Mouse (Mus musculus) ovary, postnatal 10 days (tissue): ENCODE data around the gene Chtop.

ENCODE experiments used
- DNase-seq: peaks from one replicate; pipeline ENCODE4 v3.0.0; 2022; ENCODE audit warnings: low spot score

The Chtop gene

DNA sequence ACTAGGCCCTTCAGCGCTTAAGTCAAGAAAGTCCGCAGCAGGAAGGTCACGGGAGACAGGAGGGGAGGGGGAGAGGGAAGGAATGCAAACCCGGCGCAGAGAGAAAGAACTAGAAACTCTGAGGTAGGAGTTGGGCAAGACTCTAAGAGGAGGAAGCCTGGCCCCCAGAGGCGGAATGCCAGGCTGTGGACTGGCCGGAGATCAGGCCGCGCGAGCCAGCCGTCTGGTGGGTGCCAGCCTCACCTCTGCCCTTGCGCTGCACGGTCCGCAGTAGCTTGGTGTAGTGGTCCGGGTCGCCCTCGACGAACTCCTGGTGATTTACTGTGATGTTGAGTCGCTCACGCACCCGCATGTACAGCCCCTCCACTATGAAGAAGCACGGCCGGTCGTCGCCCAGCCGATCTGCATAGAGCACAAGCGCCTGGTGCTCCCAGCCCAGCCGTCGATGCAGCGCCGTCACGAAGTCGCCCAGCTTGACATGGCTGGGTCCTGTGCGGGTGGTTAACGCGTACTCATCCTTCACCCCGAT, 44.7 kb downstream of the Chtop start:
- DNase-seq, result no peak

DNA sequence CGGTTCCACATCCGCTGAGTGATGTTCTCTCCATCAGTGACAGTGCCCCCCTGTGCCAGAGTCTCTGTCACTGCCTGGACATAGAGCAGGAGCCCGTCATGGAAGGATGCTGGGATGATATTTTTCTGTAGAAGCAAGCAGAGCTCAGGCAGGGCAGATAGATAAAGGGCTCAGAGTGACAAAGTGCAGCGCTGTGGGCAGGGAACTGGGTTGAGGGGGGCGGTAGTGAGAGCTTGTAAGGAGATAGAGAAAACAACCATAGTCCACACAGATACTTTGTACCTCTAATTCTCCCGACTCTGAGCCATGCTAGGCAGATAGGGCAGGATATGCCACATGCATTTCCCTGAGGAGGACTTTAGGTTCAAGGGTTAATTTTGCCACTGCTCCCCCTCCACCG, 46.7 kb downstream of the Chtop start:
- DNase-seq, result no peak

- DNase-seq, result no peak
These were observed 47.4 kb downstream of the Chtop start for GRCm38 (mm10) chr3:90461935-90462334.

DNA sequence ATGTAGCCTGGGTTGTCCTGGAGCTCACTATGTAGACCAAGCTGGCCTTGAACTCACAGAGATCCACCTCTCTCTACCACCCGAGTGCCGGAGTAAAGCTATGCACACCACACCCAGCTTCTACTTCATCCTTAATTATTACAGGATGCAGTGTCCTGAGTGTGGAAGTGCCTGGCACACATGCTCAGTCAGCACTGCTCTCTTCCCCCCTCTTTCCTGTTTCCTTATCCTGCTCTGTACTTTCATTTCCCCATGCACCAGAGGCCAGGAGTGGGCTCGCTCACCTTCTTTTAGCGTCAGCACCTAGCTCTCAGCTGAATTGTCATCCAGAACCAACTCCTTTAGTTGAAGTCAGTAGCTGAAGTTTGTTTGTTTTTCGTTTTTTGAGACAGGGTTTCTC, 49.0 kb downstream of the Chtop start:
- no peak for DNase-seq

GRCm38 (mm10) chr3:90459727-90460126, 49.6 kb downstream of the Chtop start:
- no peak for DNase-seq

DNA sequence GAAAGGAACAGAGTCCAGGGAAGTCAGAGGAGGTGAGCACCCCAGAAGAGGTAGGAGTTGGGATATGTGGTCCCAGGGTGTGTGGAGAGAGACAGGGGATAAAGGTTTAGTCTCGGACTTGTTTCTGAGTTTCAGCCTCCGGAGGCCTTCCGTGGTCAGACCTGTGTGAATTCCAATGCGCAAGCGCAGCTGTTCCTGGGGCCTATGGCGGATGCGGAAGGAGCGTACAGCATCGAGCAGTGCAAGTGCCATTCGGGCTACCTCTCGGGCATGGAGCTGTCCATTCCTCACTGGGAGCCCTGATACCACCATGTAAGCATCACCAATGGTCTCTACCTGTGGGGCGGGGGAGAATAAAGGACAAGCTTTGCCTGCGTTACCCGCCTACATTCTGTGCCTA, 54.4 kb downstream of the Chtop start:
- no peak for DNase-seq

- no peak for DNase-seq
These were observed 57.8 kb downstream of the Chtop start for GRCm38 (mm10) chr3:90451396-90452095.

GRCm38 (mm10) chr3:90450874-90451273, 58.4 kb downstream of the Chtop start:
- no peak for DNase-seq
